Mouse (Mus musculus): ENCODE results near the gene Stub1.

- TF ChIP-seq CTCF (IDR thresholded peaks at IDR 0.05; ENCODE audit: low read depth) (peak; percentile 65), EP300 (IDR thresholded peaks at IDR 0.05; ENCODE audit: low read depth) (no peak)
Observed at GRCm38 (mm10) chr17:25879261-25879660, 46.1 kb upstream of the Stub1 start.
